Mouse (Mus musculus) liver, embryonic 11.5 days (tissue): Measurements from ENCODE around the gene Scfd2. TPM values are rescaled to one million over a fixed set of nuclear protein-coding genes. Genes with fewer than 3 reads are reported as not detected.

ENCODE experiments used
- ATAC-seq: fragments of 200-750 bp; cut with Nextera tagmentation; replicated peaks from 2 replicates; pipeline ENCODE4 v1.8.0; 2017; ENCODE audit warnings: moderate number of reproducible peaks, mild to moderate bottlenecking, moderate TSS enrichment, moderate library complexity; ENCODE audit not compliant: low FRiP score
- DNase-seq: peaks from one replicate; pipeline ENCODE4 v3.0.0-alpha.2; 2017; ENCODE audit warnings: low spot score
- H3K27ac ChIP-seq: fragments of 300-500 bp; sonication (generic); 2 replicates; pipeline ENCODE4 v1.5.1; 2014; ENCODE audit warnings: mild to moderate bottlenecking, low read depth, low read length, control low read depth
- H3K27me3 ChIP-seq: fragments of 300-500 bp; sonication (generic); replicated peaks from 2 replicates; pipeline ENCODE4 v1.6.1; 2014; ENCODE audit warnings: low read length, mixed read lengths; ENCODE audit not compliant: control insufficient read depth, insufficient read depth
- H3K36me3 ChIP-seq: fragments of 300-500 bp; sonication (generic); 2 replicates; pipeline ENCODE4 v1.6.1; 2014; ENCODE audit warnings: mild to moderate bottlenecking, low read length, moderate library complexity, mixed read lengths; ENCODE audit not compliant: control insufficient read depth, insufficient read depth
- H3K4me1 ChIP-seq: fragments of 300-500 bp; sonication (generic); replicated peaks from 2 replicates; pipeline ENCODE4 v1.6.1; 2014; ENCODE audit warnings: low read length, mixed read lengths; ENCODE audit not compliant: control insufficient read depth, insufficient read depth
- H3K4me2 ChIP-seq: fragments of 300-500 bp; sonication (generic); 2 replicates; pipeline ENCODE4 v1.6.1; 2014; ENCODE audit warnings: mild to moderate bottlenecking, control low read depth, moderate library complexity
- H3K4me3 ChIP-seq: fragments of 300-500 bp; sonication (generic); 2 replicates; pipeline ENCODE4 v1.5.1; 2014; ENCODE audit warnings: low read depth, low read length, control low read depth
- H3K9ac ChIP-seq: fragments of 300-500 bp; sonication (generic); 2 replicates; pipeline ENCODE4 v1.6.1; 2014; ENCODE audit warnings: low read depth, low read length, control low read depth
- H3K9me3 ChIP-seq: fragments of 300-500 bp; sonication (generic); 2 replicates; pipeline ENCODE4 v1.6.1; 2016; ENCODE audit warnings: low read length, inconsistent platforms, mixed read lengths; ENCODE audit not compliant: control insufficient read depth
- WGBS: fragments of 180-500 bp; shearing (Covaris S2); extraction: QIAGEN DNeasy Blood & Tissue Kit; methylation state at CpG from one replicate; pipeline ENCODE4 v1.1.7; 2014; 5-methylcytosine and 5-hydroxymethylcytosine counted together
- polyA plus RNA-seq: library from polyadenylated mRNA; unstranded; fragments of >200 nt; fragmentation: Nextera tagmentation; extraction: Ambion mirVana; gene quantifications from 2 replicates; pipeline ENCODE4 v1.2.1, GENCODE M21; 2014

The Scfd2 gene
- polyA plus RNA-seq, 1 experiment from 2014 or later, result 20.7 TPM

DNA sequence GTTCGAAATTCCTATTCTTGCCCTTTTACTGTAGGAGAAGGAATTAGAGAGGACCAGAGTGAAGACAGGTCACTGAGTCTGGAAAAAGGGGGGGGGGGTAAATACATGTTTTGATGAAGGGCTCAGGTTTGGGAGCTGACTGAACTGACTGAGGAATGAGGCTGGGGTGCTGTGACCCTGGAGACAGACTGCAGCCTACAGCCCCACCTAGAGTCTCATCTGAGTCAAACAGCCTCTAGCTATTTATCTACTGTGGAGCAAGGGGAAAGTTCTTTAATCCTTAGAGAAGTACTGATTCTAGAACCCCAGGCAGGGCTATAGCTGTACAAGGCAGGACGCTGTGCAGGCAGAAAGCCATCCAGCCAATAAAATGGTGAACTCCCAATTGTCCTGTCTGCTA, 239.5 kb downstream of the Scfd2 start:
- Histone ChIP-seq H3K27me3 (no peaks in the 10 kb centered on the region), H3K27ac (no peak overlapping the region), H3K4me3 (no peak overlapping the region), H3K9me3 (no peaks in the 10 kb centered on the region), H3K4me1 (no peaks in the 10 kb centered on the region), H3K9ac (no peak overlapping the region), H3K36me3 (no peaks in the 10 kb centered on the region), H3K4me2 (no peak overlapping the region)
- DNase-seq, result no peak
- WGBS, result 80% methylated on average over 2 of the region's 2 CpGs
- ATAC-seq, result no peak; the same call in 1 of the 2 replicates

DNA sequence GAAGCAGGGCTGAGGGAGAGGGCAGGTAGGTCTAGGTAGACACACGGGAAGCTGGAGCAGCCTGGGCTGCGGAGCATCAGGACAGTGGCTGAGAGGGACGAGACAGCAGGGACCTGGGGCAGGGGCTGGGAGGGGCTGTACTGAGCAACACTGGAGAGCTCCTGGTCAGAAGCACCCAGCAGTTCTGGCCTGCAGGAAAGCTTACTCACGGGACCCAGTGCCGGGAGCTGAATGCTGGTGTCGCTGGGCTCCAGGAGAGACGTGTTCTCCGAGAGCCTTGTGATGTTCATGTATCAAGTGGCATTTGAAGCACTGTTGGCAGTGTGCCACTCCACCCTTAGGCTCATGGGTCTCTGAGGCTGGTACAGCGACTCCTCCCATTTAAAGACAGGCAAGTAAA, 240.0 kb downstream of the Scfd2 start:
- Histone ChIP-seq H3K4me3 (no peak overlapping the region), H3K27ac (no peak overlapping the region), H3K27me3 (no peaks in the 10 kb centered on the region), H3K4me2 (no peak overlapping the region), H3K9me3 (no peaks in the 10 kb centered on the region), H3K36me3 (no peaks in the 10 kb centered on the region), H3K9ac (no peak overlapping the region), H3K4me1 (no peaks in the 10 kb centered on the region)
- WGBS, result 80% methylated on average over 9 of the region's 9 CpGs
- DNase-seq, result no peak
- ATAC-seq, result no peak

DNA sequence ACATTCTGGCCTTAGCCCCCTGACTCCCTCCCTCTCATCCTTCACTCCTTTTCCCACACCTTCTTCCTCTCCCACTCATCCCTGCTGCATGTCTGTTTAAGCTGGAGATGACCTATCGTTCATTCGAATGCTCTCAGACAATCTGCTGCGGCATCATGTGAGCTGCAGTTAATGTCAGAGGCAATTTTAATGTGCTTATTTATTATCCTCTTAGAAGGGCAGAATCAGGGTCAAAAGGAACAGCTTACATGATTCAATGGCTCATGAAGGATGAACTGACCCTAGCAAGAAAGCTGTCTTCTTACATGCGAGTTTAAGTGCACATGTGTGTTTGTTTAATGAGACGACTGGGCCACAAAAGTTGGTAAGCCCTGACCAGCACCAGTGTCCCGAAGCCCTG, 241.6 kb downstream of the Scfd2 start:
- Histone ChIP-seq H3K9me3 (no peaks in the 10 kb centered on the region), H3K4me3 (no peak overlapping the region), H3K36me3 (no peaks in the 10 kb centered on the region), H3K4me1 (peaks cover 5% of the 10 kb centered on the region), H3K4me2 (no peak overlapping the region), H3K27ac (no peak overlapping the region), H3K9ac (no peak overlapping the region), H3K27me3 (no peaks in the 10 kb centered on the region)
- ATAC-seq (no peak), DNase-seq (no peak)
- WGBS, result 80% methylated on average over 6 of the region's 6 CpGs

DNA sequence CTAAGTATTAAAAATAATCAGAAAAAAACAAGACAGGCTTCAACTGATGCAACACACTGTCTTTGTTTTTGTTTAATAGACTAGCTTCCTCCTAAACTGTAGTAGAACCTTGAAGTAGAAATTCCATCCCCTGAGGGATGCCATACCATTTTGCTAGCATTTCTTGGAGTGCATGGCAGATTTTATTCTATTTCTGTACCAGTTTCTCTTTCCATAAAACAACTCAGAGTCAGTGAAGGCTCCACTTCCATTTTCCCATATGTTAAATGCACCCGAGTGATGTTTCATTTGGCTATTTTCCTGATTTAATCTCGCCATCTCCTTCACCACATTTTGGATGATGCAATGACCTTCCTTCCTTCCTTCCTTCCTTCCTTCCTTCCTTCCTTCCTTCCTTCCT, 243.4 kb downstream of the Scfd2 start:
- no peaks in the 10 kb centered on the region for H3K36me3 ChIP-seq
- DNase-seq, result no peak
- H3K27ac ChIP-seq, result no peak overlapping the region
- 78% methylated on average over 2 of the region's 2 CpGs for WGBS
- H3K27me3 ChIP-seq, result no peaks in the 10 kb centered on the region
- H3K9ac ChIP-seq, result no peak overlapping the region
- no peak for ATAC-seq
- no peaks in the 10 kb centered on the region for H3K9me3 ChIP-seq
- peaks cover 6% of the 10 kb centered on the region for H3K4me1 ChIP-seq
- H3K4me3 ChIP-seq, result no peak overlapping the region
- H3K4me2 ChIP-seq, result no peak overlapping the region

DNA sequence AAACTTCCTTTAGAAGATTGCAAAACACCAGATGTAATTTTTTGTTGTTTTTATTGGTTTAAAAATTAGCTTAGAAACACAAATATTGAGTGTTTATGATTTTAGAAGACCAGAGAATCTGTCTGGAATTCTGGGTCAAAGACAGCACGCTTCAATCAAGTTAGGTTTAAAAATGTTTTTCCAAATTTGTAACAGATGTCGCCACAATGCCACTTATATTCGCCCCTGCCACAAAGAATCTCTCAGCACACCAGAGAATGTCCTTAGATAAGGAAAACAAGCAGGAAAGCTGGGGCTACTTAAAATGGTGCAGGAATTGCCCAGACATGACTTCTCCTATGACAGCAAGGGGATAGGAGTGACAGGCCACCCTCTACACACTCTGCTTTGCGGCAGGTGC, 245.3 kb downstream of the Scfd2 start:
- Histone ChIP-seq H3K36me3 (no peaks in the 10 kb centered on the region), H3K27ac (no peak overlapping the region), H3K9me3 (no peaks in the 10 kb centered on the region), H3K9ac (no peak overlapping the region), H3K4me3 (no peak overlapping the region), H3K4me2 (no peak overlapping the region), H3K4me1 (peaks cover 6% of the 10 kb centered on the region), H3K27me3 (no peaks in the 10 kb centered on the region)
- WGBS, result 75% methylated on average over 4 of the region's 4 CpGs
- DNase-seq, result no peak
- ATAC-seq, result no peak

DNA sequence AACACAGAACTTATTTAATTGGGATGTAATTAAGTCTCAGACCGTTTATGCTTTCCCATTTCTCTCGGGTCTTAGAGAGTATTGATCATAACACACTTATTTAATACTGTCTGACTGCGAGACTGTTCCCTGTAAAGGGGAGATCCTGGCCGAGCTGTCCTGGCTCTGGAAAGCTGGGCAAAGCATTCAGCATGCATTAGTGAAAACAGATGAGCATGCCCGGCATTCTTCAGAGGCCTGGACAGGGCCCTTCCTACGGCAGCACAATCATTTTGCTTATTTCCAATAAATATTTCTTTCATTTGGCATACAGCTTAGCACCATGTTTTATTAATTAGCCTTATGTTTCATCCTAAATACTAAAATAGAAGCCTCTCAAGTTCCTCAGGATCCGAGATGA, 245.8 kb downstream of the Scfd2 start:
- H3K27ac ChIP-seq, result no peak overlapping the region
- DNase-seq, result no peak
- WGBS, result 71% methylated on average over 7 of the region's 7 CpGs

DNA sequence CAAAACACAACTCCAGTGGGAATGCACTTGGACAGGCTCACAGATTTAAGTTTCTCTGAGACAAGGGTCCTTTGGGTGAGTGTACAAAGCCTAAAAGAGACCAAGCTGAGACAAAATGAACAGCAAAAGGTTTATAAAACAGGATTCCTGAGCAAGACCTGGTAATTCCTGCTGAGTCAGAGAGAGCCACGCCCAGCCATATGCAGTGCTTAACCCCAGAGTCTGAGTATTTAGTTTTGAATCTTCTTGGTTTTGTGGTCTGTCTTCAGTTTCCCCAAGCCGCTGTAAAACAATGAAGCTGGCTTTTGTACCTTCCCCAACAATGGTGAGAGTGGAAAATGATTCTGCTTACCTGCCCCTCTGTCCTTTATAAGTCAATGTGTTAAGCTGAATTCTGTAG, 246.3 kb downstream of the Scfd2 start:
- H3K27me3 ChIP-seq, result no peaks in the 10 kb centered on the region
- H3K9me3 ChIP-seq, result no peaks in the 10 kb centered on the region
- 54% methylated on average over 2 of the region's 2 CpGs for WGBS
- ATAC-seq (no peak), DNase-seq (no peak)
- H3K4me1 ChIP-seq, result peaks cover 6% of the 10 kb centered on the region
- no peak overlapping the region for H3K27ac ChIP-seq
- H3K9ac ChIP-seq, result no peak overlapping the region
- no peak overlapping the region for H3K4me2 ChIP-seq
- H3K4me3 ChIP-seq, result no peak overlapping the region
- no peaks in the 10 kb centered on the region for H3K36me3 ChIP-seq

More for the DNA sequence above, 245.8 kb downstream of the Scfd2 start:
- Histone ChIP-seq H3K4me3 (no peak overlapping the region), H3K9me3 (no peaks in the 10 kb centered on the region), H3K27me3 (no peaks in the 10 kb centered on the region), H3K4me1 (peaks cover 6% of the 10 kb centered on the region), H3K9ac (no peak overlapping the region), H3K36me3 (no peaks in the 10 kb centered on the region), H3K4me2 (no peak overlapping the region)
- ATAC-seq, result no peak

DNA sequence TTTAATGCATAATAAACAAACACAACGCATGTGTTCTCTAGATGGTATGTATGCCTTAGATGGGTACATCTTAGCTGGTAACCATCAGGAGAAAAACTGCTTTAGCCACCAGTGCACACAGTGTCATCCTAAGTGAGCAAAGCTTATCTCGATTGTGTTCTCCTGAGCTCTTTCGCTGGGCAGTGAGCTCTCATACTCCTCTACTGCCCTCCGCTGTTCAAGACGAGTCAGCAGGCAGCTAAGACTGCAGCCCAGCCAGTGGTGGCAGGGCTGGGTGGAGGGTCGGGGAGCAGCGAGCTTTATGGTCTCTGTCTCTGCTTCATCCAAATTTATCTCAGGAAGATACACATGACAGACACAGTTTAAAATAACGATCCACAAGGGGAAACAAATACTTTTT, 248.0 kb downstream of the Scfd2 start:
- no peaks in the 10 kb centered on the region for H3K27me3 ChIP-seq
- no peaks in the 10 kb centered on the region for H3K36me3 ChIP-seq
- ATAC-seq (0 out of 2 replicates have a peak, but pooled peaks have one; percentile 41), DNase-seq (no peak)
- 42% methylated on average over 8 of the region's 8 CpGs for WGBS
- peaks cover 6% of the 10 kb centered on the region for H3K4me1 ChIP-seq
- H3K9ac ChIP-seq, result no peak overlapping the region
- H3K4me3 ChIP-seq, result no peak overlapping the region
- H3K27ac ChIP-seq, result no peak overlapping the region
- no peaks in the 10 kb centered on the region for H3K9me3 ChIP-seq
- no peak overlapping the region for H3K4me2 ChIP-seq

DNA sequence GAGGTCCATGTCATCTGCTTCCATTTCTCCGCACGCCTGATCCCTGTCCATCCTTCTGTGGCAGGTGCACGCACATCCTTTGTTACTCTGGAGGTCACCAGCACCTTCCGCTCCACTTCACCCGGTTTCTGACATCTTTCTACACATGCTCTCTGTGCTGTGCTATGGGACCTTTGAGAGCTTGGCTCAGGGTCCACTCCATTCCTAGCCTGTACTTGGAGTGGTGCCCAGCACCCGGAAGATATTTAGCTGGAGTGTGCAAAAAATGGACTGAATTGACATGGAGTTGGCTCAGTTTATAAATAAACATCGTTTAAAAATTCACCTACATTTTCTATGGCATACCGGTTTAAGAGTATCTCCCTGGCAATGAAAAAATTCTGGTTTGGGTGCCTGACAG, 250.1 kb downstream of the Scfd2 start:
- DNase-seq (no peak), ATAC-seq (no peak)
- H3K9ac ChIP-seq, result no peak overlapping the region
- H3K4me1 ChIP-seq, result peaks cover 6% of the 10 kb centered on the region
- H3K4me2 ChIP-seq, result no peak overlapping the region
- no peak overlapping the region for H3K4me3 ChIP-seq
- 90% methylated on average over 8 of the region's 8 CpGs for WGBS
- no peak overlapping the region for H3K27ac ChIP-seq
- H3K9me3 ChIP-seq, result no peaks in the 10 kb centered on the region
- H3K27me3 ChIP-seq, result no peaks in the 10 kb centered on the region
- no peaks in the 10 kb centered on the region for H3K36me3 ChIP-seq
